25 mouse cellular contexts compared by ENCODE assay signal in the genomic region with DNA sequence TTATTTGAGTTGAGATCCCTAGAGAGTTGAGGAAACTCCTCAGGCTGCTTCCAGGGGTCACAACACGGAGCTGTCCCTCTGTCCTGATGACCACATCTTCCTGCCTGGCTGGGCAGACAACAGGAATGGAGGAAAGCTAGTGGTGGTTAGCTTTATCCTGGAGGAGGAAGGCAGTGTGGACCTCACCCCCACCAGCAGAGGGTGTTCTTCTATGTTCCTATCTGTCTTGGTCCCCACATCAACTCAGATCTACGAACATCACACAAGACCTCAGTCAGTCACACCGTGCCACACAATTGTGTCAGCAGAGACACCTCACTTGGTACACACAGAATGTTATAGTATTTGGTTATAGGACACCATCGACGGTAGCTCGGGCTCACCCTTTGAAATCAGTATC. TPM values are rescaled to one million over a fixed set of nuclear protein-coding genes. Genes with fewer than 3 reads are reported as not detected.
DNase-seq lines count a peak whose midpoint lies in the region; ATAC-seq and TF ChIP-seq lines count a peak whose summit lies in the region.
"Had no signal": no experiment of that assay in that cellular context is flagged by ENCODE, and none has a peak within 500 bp of the region (broad histone marks: within the 10 kb centered on the region; RNA-seq: fewer than 3 reads in every experiment).

No protein-coding gene starts in this region.

- TF ChIP-seq EP300 in ES-Bruce4 (IDR thresholded peaks at IDR 0.05; ENCODE audit: insufficient read depth, low read depth, low read length): no peak

- H3K4me2 ChIP-seq in midbrain, embryonic 16.5 days (ENCODE audit: low read length): no peak overlapping the region
- H3K4me2 ChIP-seq: embryonic facial prominence, embryonic 13.5 days; forebrain, embryonic 15.5 days; hindbrain, embryonic 13.5 days; neural tube, embryonic 12.5 days had no signal

- TF ChIP-seq POLR2A in kidney, adult 2 months (IDR thresholded peaks at IDR 0.05; ENCODE audit: low read depth, low read length): no peak
- TF ChIP-seq POLR2A in ES-Bruce4 (IDR thresholded peaks at IDR 0.05; ENCODE audit: insufficient read depth, low read length): no peak

- H3K9ac ChIP-seq in ES-Bruce4 (ENCODE audit: low read depth, poor library complexity, severe bottlenecking): no peak overlapping the region
- no peak overlapping the region for H3K9ac ChIP-seq in midbrain, embryonic 16.5 days (ENCODE audit: low read depth, low read length)
- H3K9ac ChIP-seq: embryonic facial prominence, embryonic 13.5 days; forebrain, embryonic 15.5 days; hindbrain, embryonic 13.5 days; neural tube, embryonic 12.5 days had no signal

- no peaks in the 10 kb centered on the region for H3K36me3 ChIP-seq in kidney, adult 2 months (ENCODE audit: control insufficient read depth, insufficient read depth, low read length)
- H3K36me3 ChIP-seq in ES-Bruce4 (ENCODE audit: control insufficient read depth, insufficient read depth, low read length, poor library complexity, severe bottlenecking): no peaks in the 10 kb centered on the region
- peaks cover 11% of the 10 kb centered on the region for H3K36me3 ChIP-seq in megakaryocyte, embryonic 14.5 days (replicated peaks; ENCODE audit: low read length)
- no peaks in the 10 kb centered on the region for H3K36me3 ChIP-seq in midbrain, embryonic 16.5 days (ENCODE audit: control insufficient read depth, insufficient read depth, low read length)
- H3K36me3 ChIP-seq: forebrain, embryonic 15.5 days; neural tube, embryonic 12.5 days had no signal

- H3K4me3 ChIP-seq in kidney, adult 2 months (ENCODE audit: insufficient read depth, low read depth, low read length): no peak overlapping the region
- H3K4me3 ChIP-seq in ES-Bruce4 (ENCODE audit: low read depth, low read length): no peak overlapping the region
- peak overlapping the region; percentile 54 for H3K4me3 ChIP-seq in megakaryocyte, embryonic 14.5 days (replicated peaks)
- no peak overlapping the region for H3K4me3 ChIP-seq in midbrain, embryonic 16.5 days (ENCODE audit: low read depth, low read length)
- H3K4me3 ChIP-seq: embryonic facial prominence, embryonic 13.5 days; erythroblast, embryonic 14.5 days; forebrain, embryonic 15.5 days; heart, adult 2 months; hindbrain, embryonic 13.5 days; left cerebral cortex, adult 2 months; neural tube, embryonic 12.5 days had no signal

- no peaks in the 10 kb centered on the region for H3K9me3 ChIP-seq in ES-Bruce4 (replicated peaks; ENCODE audit: control insufficient read depth, insufficient read depth, low read length, poor library complexity, severe bottlenecking)
- no peaks in the 10 kb centered on the region for H3K9me3 ChIP-seq in megakaryocyte, embryonic 14.5 days
- no peaks in the 10 kb centered on the region for H3K9me3 ChIP-seq in midbrain, embryonic 16.5 days (replicated peaks; ENCODE audit: control insufficient read depth, low read length, poor library complexity, severe bottlenecking)
- H3K9me3 ChIP-seq: embryonic facial prominence, embryonic 13.5 days; forebrain, embryonic 15.5 days; hindbrain, embryonic 13.5 days; neural tube, embryonic 12.5 days had no signal

- no peaks in the 10 kb centered on the region for H3K27me3 ChIP-seq in kidney, adult 2 months (replicated peaks; ENCODE audit: control insufficient read depth, insufficient read depth, low read length)
- no peaks in the 10 kb centered on the region for H3K27me3 ChIP-seq in ES-Bruce4 (ENCODE audit: control insufficient read depth, insufficient read depth, low read length, poor library complexity, severe bottlenecking)
- H3K27me3 ChIP-seq in megakaryocyte, embryonic 14.5 days (replicated peaks): peaks cover 18% of the 10 kb centered on the region
- H3K27me3 ChIP-seq in midbrain, embryonic 16.5 days (ENCODE audit: control insufficient read depth, insufficient read depth, low read depth, low read length): no peaks in the 10 kb centered on the region
- H3K27me3 ChIP-seq: embryonic facial prominence, embryonic 13.5 days; forebrain, embryonic 15.5 days; neural tube, embryonic 12.5 days had no signal

- WGBS in kidney, adult 2 months: 72% methylated on average over 6 of the region's 6 CpGs
- WGBS in midbrain, embryonic 16.5 days: 82% methylated on average over 6 of the region's 6 CpGs

- no peaks in the 10 kb centered on the region for H3K4me1 ChIP-seq in kidney, adult 2 months (ENCODE audit: control insufficient read depth, insufficient read depth, low read length)
- H3K4me1 ChIP-seq in ES-Bruce4 (ENCODE audit: control insufficient read depth, insufficient read depth, low read length): no peaks in the 10 kb centered on the region
- peaks cover 58% of the 10 kb centered on the region for H3K4me1 ChIP-seq in megakaryocyte, embryonic 14.5 days
- no peaks in the 10 kb centered on the region for H3K4me1 ChIP-seq in midbrain, embryonic 16.5 days (ENCODE audit: control insufficient read depth, insufficient read depth, low read length)
- H3K4me1 ChIP-seq: embryonic facial prominence, embryonic 13.5 days; forebrain, embryonic 15.5 days; hindbrain, embryonic 13.5 days; neural tube, embryonic 12.5 days had no signal

- DNase-seq in kidney, adult 2 months: no peak
- no peak for DNase-seq in kidney, adult 8-10 months
- DNase-seq in 416B (ENCODE audit: low read depth): peak; percentile 42
- DNase-seq in frontal cortex, postnatal 25 days (ENCODE audit: low spot score in 2 of 2): no peak
- DNase-seq in cerebellum, adult 9-11 months: no peak
- DNase-seq: cerebellum, adult 11-12 months; cerebellum, postnatal 25 days; embryo, embryonic 11 days; gastrocnemius, postnatal 14 days; heart, adult 2 months; kidney, postnatal 25 days; midbrain, embryonic 14.5 days had no signal

- no peak overlapping the region for H3K27ac ChIP-seq in kidney, adult 2 months (ENCODE audit: insufficient read depth, low read depth, low read length)
- no peak overlapping the region for H3K27ac ChIP-seq in ES-Bruce4 (ENCODE audit: insufficient read depth, low read length)
- no peak overlapping the region for H3K27ac ChIP-seq in midbrain, embryonic 16.5 days (ENCODE audit: low read length)
- H3K27ac ChIP-seq: embryonic facial prominence, embryonic 13.5 days; forebrain, embryonic 15.5 days; heart, adult 2 months; hindbrain, embryonic 13.5 days; left cerebral cortex, adult 2 months; neural tube, embryonic 12.5 days had no signal

- peak; percentile 20; the same call in 1 of the 2 replicates for TF ChIP-seq CTCF in kidney, adult 2 months (conservative IDR thresholded peaks at IDR 0.05; ENCODE audit: insufficient read depth, insufficient read length, low read depth, low read length)
- peak; percentile 17 for TF ChIP-seq CTCF in ES-Bruce4 (IDR thresholded peaks at IDR 0.05; ENCODE audit: low read depth, low read length)

- ATAC-seq in midbrain, embryonic 16.5 days: no peak
- ATAC-seq: forebrain, embryonic 15.5 days; lung, postnatal 0 days had no signal

RNA-seq across cellular contexts. Expression of gene Fcer2a, which starts 6.4 kb away (rescaled TPM):
- polyA plus RNA-seq in kidney, adult 2 months (2012; rRNA removed): 0.31 and 4.5 TPM in 2 replicates
- not detected in 2 replicates for polyA plus RNA-seq in ES-Bruce4 (2011; ENCODE audit: insufficient read depth, insufficient read length, low read depth, missing spikeins)
- 0.07 TPM in 1 of 2 replicates, not detected in the other for polyA plus RNA-seq in megakaryocyte, embryonic 14.5 days (2012; ENCODE audit: insufficient read depth, low replicate concordance)
- polyA plus RNA-seq in midbrain, embryonic 16.5 days (2015; fragmentation: Nextera tagmentation; extraction: Ambion mirVana): 0.57 and 0.63 TPM in 2 replicates
- polyA plus RNA-seq: erythroblast, embryonic 14.5 days; heart, embryonic 14.5 days; liver, embryonic 16.5 days had no signal

RNA-seq across cellular contexts. Expression of gene Trappc5, which starts 11.4 kb away (rescaled TPM):
- 30.5 and 30.8 TPM in 2 replicates for polyA plus RNA-seq in kidney, adult 2 months (2012; rRNA removed)
- polyA plus RNA-seq in ES-Bruce4 (2011; ENCODE audit: insufficient read depth, insufficient read length, low read depth, missing spikeins): 18.2 and 18.7 TPM in 2 replicates
- polyA plus RNA-seq in megakaryocyte, embryonic 14.5 days (2012; ENCODE audit: insufficient read depth, low replicate concordance): 10.6 and 25.8 TPM in 2 replicates
- 71.6 and 72.5 TPM in 2 replicates for polyA plus RNA-seq in midbrain, embryonic 16.5 days (2015; fragmentation: Nextera tagmentation; extraction: Ambion mirVana)

RNA-seq across cellular contexts. Expression of gene Fcor, which starts 15.4 kb away (rescaled TPM):
- polyA plus RNA-seq in kidney, adult 2 months (2012; rRNA removed): 15.1 and 15.5 TPM in 2 replicates
- 8.4 and 11.9 TPM in 2 replicates for polyA plus RNA-seq in ES-Bruce4 (2011; ENCODE audit: insufficient read depth, insufficient read length, low read depth, missing spikeins)
- 2.8 TPM in 1 of 2 replicates, not detected in the other for polyA plus RNA-seq in megakaryocyte, embryonic 14.5 days (2012; ENCODE audit: insufficient read depth, low replicate concordance)
- 16.8 and 20.9 TPM in 2 replicates for polyA plus RNA-seq in midbrain, embryonic 16.5 days (2015; fragmentation: Nextera tagmentation; extraction: Ambion mirVana)
- polyA plus RNA-seq: erythroblast, embryonic 14.5 days had no signal

RNA-seq across cellular contexts. Expression of gene Mcemp1, which starts 22.0 kb away (rescaled TPM):
- 0.10 and 0.53 TPM in 2 replicates for polyA plus RNA-seq in kidney, adult 2 months (2012; rRNA removed)
- not detected in 2 replicates for polyA plus RNA-seq in ES-Bruce4 (2011; ENCODE audit: insufficient read depth, insufficient read length, low read depth, missing spikeins)
- 0.10 TPM in 1 of 2 replicates, not detected in the other for polyA plus RNA-seq in megakaryocyte, embryonic 14.5 days (2012; ENCODE audit: insufficient read depth, low replicate concordance)
- 0.19 and 0.24 TPM in 2 replicates for polyA plus RNA-seq in midbrain, embryonic 16.5 days (2015; fragmentation: Nextera tagmentation; extraction: Ambion mirVana)
- polyA plus RNA-seq: erythroblast, embryonic 14.5 days had no signal

RNA-seq across cellular contexts. Expression of gene Retn, which starts 32.0 kb away (rescaled TPM):
- polyA plus RNA-seq in kidney, adult 2 months (2012; rRNA removed): 47.2 and 76.9 TPM in 2 replicates
- 0.94 and 1.8 TPM in 2 replicates for polyA plus RNA-seq in ES-Bruce4 (2011; ENCODE audit: insufficient read depth, insufficient read length, low read depth, missing spikeins)
- 0.39 TPM in 1 of 2 replicates, not detected in the other for polyA plus RNA-seq in megakaryocyte, embryonic 14.5 days (2012; ENCODE audit: insufficient read depth, low replicate concordance)
- 0.33 and 1.0 TPM in 2 replicates for polyA plus RNA-seq in midbrain, embryonic 16.5 days (2015; fragmentation: Nextera tagmentation; extraction: Ambion mirVana)
- polyA plus RNA-seq: embryonic facial prominence, embryonic 13.5 days; erythroblast, embryonic 14.5 days; forebrain, embryonic 15.5 days; heart, embryonic 14.5 days; liver, embryonic 16.5 days; lung, postnatal 0 days; midbrain, embryonic 14.5 days; neural tube, embryonic 12.5 days; stomach, embryonic 16.5 days had no signal
